Mouse (Mus musculus) urinary bladder, postnatal 10 days (tissue): ENCODE data around the gene Batf3.

Experiments used
- DNase-seq: peaks from one replicate; pipeline ENCODE4 v3.0.0; 2022; ENCODE audit warnings: low spot score

The Batf3 gene

DNA sequence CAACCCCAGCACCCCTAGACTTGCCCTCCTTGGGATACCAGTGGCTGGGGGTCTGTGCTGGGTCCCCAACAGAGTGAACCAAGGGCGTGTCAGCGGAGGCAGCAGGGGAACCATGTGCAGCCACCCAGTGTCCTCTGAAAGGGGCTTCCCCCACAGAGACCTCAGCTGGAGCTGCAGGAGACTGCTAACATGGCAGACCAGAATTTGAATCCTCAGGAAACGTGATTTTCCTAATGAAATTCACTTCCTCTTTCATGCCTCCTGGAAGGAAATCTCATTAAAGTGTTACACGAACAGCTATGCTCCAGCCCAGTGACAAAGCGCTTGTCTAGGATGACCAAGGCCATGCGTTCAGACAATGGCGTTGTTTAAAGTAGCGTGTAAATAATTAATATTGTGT lies 10.7 kb upstream of the Batf3 start:
- no peak for DNase-seq

DNA sequence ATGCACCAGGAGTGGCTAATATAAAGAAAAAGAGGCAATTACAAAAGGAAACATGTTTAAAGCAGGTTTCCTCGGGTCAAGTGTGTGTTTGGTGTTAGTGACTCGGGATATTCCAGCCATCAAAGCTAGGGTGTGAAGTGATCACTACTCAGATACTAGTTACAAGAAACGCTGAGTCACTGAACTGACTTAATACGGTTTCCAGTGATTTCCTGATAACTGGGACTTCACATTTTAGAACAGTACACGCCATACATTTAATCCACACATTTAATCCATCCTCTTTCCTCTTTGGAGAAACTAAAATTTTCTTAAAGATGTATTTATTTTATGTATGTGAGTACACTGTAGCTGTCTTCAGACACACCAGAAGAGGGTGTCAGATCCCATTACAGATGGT lies 9.7 kb upstream of the Batf3 start:
- DNase-seq: no peak

DNA sequence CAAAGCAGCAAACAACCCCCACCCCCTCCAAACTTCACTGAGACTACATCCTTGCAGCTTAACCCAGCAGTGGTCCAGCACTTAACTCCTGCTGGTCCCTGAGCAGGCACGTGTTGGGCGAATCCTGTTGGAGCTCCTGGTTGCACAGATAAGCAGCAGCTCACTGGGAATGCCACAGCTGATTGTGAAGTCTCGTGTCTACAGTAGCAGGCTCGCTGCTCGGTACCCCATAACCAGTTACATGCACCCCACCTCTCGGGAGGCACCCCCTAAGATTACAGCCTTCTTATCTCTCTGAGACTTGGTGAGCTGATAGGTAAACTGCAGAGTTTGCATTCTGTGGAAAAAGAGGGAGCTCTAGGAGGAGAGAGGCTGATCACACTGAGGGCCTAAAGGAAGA lies 8.3 kb upstream of the Batf3 start:
- DNase-seq: no peak

DNA sequence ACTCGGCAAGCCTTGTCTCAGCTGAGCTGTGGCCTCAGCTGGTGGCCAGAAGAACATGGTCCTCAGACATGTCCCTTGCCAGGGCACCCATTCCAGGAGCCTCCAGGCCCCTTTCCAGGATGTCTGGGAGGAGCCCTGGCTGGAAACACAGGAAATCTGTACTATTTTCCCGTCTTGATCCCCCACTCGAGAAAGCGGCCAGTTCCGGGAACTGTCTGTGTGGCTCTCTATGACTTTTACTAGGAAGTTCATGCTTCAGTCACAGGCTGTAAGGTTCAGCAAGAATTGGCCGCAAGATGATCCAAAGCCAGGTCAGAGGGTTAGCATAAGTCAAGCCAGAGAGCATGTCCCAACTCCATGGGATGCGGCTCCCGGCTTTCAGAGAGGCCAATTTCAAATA lies 5.6 kb upstream of the Batf3 start:
- no peak for DNase-seq

DNA sequence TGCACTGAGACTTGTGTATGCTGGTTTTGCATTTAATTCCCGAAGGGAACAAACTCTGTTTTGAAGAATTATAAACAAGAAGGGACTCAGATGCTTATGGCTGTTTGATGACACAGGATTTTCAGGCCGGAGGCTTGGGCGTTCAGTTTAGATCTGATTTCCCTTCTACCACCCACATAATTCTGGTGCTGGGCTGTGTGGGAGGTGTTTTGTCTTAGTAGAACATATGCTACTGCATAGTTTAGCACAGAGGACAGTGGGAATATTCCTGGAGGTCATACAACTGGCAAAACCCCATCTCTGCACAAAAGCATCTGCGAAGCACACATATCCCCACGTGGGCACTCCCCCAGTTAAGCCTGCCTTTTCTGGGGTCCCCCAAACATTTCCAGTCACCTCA lies 4.1 kb upstream of the Batf3 start:
- no peak for DNase-seq

DNA sequence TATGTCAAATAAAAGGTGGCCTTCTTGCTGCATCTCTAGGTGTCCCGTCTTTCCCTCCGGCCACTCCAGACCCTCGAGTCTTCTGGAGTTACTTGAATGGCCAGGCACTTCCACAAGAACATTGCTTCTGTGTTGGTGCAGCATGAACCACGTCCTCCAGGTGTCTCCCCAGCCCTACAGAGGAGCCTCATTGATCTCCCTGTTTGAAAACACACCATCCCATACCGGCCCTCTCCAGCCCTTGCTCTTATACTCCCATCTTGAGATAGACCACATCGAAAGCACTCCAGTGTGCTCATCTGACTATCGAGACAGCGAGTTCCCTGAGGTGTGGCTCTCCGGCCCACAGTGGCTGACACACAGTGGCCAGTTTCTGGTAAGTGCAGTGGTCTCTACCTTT lies 2.6 kb upstream of the Batf3 start:
- no peak for DNase-seq

DNA sequence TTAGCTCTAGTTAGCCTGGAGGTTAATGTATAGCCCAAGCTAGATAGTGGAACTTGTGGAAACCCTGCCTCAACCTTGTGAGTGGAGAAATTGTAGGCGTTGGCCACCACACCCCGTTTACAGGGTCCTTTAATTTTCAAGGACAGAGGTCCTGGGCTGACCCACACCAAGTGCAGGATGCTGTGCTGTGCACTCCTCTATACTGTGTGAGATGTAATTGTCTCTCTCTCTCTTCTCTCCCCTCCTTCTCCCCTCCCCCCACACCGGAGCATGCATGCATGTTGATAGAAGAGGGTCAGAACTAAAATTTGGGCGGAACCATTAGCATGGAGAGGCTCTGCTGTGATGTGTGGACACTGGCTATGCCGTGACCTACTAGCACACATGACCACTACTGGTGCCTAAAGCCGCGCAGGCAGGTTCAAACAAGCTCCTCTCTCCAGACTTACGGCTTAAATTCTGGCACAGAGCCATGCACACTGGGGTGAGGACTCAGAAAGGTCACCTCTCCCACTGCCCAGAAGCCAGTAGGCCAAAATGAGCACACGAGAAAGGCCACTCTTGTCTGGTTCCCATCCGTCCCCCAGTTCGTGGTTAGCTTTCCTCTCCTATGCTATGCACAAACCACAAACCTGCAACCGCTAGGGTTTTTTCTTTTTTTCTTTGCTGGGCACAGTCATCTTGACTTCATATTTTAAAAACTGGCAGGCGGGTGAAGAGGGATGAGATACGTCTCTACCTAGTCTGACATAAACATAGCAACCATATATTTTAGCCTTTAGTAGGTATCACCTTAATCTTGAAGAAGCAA lies 571 bp upstream of the Batf3 start:
- no peak for DNase-seq

DNA sequence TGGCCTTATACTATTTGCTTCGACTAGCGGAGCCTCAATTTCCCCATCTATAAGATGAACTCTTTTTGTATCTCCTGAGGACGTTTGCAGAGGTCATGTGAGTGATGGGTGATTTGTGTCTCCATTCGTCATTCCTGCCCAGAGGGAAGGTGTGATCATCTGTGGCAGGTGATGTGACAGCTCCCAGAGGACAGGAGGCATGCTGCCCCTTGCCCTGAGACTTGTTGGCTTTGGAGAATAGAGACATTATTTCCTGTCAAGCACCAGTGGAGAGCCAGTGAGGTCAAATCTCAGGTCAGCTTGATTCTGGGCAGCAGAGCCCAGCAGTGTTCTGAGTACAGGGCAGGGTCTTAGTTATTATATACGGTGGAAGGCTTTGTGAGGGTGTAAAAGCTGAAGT lies 1.5 kb downstream of the Batf3 start:
- no peak for DNase-seq

DNA sequence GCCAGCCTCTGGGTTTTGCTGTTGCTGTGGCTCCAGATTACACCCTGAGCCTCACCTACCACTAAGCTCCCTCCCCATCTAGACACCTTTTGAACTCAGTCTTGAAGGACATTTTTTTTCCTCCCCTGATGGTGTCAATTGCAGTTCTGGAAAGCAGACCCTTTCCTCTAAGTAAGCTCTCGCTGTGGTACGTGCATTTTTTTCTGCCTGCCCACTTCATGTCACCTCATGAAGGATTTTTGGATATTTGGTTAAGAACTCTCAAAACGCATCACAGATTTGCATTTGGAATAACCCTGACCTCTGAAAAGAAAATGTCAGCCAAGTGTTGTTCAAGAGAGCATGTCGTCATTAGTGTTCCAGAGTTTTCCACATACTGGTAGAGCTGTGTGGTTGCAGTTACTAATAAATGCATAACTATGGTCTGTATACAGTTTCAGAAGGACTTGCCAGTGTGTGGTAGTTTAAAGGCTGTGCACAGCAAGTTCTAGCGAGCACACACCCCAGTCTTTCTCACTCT lies 2.2 kb downstream of the Batf3 start:
- DNase-seq: no peak

DNA sequence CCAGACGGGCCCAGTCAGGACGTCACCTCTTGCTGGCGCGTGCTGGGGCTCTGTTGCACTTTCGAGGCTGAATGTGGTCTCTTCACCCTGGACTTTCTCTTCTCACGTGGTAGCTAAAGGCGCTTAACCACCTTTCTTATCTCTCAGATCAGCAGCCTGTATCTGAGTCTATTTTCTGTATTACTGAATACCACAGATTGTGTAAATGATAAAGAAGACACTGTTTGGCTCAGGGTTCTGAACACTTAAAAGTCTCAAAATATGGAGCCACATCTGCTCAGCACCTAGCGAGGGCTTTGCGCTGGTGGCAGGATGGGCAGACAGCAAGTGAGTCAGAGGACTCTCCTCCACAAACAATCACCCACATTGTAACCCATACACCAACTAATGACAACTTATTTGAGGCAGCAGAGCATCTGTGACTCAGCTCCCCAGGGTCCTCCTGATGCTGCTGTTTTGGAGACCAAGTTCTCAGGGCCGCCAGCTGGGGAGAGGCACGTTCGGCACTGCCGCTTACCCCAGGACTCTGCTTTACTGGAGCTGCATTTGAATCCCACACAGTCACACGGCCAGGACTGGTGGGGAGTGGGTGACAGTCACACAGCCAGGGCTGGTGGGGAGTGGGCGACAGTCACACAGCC lies 5.2 kb downstream of the Batf3 start:
- DNase-seq: no peak

DNA sequence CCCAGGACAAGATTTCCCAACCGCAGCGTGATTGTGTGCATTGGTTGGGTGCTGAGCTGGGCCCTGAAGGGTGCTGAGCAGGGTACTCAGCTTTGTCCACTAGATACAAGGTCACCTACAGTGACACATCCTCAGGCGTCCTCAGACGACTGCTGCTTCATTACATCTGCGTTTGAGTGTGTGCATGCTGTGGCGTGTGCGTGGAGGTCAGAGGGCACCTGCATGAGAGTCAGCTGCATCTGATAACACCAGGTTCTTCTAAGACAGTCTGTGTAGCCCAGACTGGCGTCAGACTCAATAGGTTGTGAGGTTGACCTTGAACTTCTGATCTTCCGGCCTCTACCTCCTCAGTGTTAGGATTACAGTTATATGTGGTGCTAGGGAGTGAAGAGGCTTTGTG lies 7.6 kb downstream of the Batf3 start:
- no peak for DNase-seq

DNA sequence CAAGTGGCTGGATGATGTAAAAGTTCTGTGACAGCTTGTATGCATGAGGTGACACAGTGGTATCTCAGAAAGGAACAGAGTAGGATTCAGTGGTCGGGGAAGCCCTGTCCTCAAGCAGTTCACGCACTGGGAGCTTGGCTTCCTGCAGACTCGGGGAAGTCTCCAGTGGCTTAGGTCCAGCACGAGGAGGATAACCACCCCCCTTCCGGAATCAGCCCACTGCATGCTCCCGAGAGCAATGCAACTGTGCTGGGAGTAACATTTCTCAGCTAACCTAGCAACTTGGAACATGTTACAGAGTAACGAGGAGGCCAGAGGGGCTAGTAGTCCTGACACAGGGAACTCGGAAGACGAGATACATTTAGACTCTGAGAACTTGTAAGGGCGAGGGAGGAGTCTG lies 9.7 kb downstream of the Batf3 start:
- DNase-seq: no peak

DNA sequence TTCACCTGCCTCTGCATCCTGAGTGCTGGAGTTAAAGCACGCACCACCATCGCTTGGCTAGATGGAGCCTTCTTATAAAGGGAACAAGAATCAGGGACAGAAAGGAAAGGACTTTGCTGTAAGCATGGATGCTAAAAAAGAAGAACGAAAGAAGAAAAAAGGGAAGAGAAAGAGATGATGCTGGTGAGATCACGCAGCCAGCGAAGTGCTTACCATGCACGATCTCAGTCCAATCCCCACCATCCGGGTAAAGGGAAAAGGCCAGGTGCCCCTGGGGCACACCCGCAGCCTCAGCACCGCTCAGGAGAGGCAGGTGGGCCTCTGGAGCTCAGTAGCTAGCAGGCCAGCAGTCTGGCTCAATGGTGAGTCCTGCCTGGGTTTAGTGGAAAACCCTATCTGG lies 12.3 kb downstream of the Batf3 start:
- DNase-seq: no peak

DNA sequence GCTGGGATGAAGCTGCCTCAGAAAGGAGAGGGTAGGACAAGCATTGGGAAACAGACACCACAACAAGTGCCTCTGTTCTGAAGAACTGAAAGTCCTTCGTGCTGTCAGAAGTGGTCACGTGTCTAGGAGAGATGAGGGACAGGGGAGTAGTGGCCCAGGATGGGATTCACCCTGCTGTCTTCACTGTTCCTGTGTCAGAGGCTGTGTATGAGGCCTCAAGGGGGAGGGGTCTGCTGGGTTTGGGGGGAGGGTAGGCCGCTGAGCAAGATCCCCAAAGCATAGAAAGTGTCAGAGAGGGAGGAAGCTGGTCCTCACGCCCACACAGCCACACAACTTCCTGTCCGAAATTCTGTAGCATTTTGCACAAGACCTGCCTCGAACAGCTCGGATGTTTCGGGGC lies 13.5 kb downstream of the Batf3 start:
- no peak for DNase-seq

DNA sequence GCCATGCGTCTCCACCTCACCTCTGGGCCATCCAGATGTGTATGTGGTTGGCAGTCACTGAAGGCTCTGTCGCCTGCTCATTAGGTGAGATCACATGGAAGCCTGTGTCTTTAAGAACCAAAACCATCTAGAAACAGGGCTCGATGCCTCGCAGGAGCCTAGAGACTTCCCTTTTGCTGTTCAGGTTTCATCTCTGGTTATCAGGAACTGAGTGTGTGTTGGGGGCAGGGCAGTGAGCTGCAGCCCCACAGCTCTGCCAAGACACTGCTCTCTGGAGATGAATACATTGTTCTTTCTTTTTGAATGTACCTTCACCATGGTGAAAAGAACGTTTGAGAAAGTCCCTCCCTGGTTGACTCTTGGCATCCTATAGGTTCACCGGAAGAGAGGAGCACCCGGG lies 17.2 kb downstream of the Batf3 start:
- no peak for DNase-seq

DNA sequence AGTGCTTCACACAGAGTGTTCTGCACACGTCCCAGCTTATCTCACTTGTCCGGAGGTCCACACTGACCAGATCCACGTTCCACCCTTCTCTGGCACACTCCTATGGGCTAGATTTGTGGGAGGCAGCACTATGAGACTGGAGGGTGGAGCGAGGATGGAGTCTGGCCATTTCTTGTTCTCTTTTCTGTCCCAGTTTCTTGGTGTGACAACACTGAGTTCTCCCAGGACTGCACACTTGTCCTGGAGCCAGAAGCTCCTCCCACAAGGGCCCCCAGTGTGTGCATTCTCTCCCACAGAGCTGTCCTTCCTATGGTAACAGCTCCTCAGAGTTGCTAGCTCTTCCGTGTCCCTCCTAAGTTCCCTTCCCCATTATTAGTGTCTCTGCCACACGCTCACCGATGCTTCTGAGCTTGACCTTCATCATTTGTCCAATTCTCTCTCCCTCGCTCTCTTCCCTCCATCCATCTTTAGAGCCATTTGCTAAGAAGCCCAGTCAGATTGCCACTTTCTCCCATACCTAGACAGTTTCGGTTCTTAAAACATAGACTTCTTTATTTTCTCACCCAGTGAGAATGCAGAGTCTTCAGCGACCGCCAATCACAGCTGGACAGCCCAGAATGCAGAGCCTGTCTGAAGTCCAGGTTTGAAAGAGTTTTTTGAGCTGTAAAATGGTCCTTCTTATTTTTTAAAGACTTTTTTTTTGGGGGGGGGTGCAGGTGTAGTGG lies 18.0 kb downstream of the Batf3 start:
- DNase-seq: no peak

DNA sequence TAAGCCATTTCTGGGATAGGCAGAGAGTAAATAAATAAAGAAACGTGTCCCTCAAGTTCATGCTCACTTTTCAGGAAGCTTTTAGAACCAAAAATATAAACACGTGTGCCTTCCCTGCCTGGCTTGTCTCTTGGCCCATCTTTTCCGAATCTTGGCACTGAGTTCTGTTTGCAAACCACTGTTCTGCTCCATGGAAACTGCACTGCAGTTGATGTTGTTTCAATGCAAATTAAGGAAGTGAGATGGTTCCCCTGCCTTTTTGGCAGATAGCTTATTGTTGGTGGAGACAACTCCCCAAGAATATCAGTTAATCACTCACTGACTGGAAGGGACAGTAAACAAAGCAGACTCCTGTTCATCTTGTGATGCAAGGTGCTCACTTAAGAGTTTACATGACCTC lies 25.1 kb downstream of the Batf3 start:
- no peak for DNase-seq

DNA sequence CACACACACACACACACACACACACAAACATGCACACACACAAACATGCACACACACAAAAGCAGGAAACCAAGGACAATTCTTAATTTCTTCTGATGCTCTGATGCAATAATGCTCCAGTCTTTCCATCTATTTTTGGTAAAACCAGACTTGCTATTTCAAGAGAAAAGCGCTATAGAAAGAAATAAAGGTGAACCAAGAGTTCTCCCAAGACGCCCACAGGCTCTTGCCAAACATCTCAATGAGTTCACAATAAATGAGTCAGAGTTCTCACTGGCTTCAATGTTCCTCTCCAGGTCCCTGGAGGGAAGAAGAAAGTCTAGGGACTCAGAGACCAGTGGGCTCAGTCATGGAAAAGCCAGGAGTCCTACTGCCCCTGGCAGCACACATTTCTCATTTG lies 26.0 kb downstream of the Batf3 start:
- DNase-seq: no peak

DNA sequence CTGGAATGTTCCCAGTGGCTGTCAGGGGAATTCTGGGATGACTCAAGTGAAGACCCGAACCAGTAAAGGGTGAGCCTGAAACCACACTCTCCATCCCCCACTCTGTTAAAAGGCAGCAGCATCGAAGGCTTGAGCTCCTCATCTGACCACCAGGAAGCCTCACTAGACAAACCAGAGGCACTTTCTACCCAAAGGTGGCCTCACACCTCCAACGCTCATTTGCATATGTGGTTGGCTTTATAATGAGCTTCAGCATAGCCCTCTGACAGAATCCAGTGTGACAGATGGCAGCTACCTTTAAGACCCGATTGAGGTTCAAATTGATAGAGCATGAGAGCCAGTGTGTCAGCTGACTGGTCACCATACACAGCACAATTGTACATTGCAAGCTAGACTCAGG lies 26.6 kb downstream of the Batf3 start:
- no peak for DNase-seq

DNA sequence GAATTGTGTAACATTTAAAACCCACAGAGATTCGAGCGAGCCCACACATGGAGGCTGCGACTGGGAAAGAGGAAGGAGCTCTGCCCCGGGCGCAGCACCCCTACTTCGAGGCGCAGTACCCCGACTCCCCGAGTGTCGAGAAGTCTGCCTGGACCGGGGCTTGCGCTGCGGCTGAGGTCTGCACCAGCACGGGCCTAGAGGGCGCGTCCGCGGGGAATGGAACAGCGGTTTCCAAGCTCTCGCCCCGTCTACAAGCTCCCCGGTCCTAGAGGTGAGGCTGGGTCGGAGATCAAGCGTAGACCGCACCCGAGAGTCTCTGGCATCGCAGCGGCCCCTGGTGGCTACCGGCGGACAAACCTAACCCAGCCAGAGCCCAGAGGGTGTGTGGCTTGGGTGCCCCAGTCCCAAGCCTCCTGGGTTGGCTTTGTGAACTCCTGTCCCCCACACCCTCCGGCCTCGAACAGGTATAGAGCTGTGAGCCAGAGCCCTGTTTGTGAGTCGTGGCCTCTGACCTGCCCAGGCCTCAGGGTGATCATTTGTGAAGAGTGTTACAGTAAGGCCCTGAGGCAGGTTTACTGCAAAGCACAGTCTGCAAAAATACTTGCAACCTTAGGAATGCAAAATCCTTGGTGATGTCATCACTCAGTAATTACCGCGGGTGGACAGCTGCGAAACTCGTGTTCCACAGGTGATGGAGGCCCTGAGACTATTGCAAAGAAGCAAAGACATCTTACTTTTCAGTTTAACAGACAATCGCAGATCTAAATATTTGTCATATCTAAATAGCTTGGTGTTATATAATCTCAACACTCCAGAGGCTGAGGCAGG lies 28.4 kb downstream of the Batf3 start:
- no peak for DNase-seq

DNA sequence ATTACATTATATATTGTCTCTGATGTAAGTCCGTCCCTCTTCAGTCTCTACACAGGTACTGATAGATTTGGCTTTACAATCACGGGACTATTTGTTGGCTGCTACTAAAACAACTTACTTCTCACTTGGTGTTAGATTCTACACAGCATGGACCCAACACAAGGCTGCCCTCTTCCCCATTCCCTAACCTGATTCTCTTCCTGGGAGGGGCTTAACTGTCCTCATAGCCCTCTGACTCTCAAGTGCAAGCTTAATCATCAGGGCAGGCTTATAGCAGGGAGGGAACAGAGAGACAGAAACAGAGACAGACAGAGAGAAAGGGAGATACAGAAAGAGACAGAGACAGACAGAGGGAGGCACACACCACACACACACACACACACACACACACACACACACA lies 34.0 kb downstream of the Batf3 start:
- no peak for DNase-seq

DNA sequence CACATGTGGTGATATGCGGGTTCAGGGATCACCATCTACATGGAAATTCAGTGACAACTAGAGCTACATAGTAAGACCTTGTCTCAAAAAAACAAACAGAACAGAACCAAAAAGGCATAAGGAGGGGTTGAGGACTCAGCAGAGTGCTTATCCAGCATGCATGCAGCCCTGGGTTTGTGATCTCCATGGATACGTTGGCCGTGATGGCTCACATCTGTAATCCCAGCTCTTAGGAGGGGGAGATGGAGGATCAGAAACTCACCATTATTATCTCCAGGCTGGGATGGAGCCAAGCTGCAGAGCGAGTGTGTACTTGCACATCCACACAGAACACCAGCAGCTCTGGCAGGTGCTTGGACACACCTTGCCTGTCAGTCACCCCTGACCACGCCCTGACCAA lies 34.6 kb downstream of the Batf3 start:
- DNase-seq: no peak
